Mouse (Mus musculus) forebrain, postnatal 0 days (tissue): Measurements from ENCODE around the gene Prss12. TPM values are rescaled to one million over a fixed set of nuclear protein-coding genes. Genes with fewer than 3 reads are reported as not detected.

Source experiments
- ATAC-seq: fragments of 200-750 bp; cut with Nextera tagmentation; 2 replicates; pipeline ENCODE4 v1.8.0; 2017; ENCODE audit warnings: mild to moderate bottlenecking, moderate library complexity
- DNase-seq: peaks from one replicate; pipeline ENCODE4 v3.0.0-alpha.2; 2015
- H3K27ac ChIP-seq: fragments of 300-500 bp; sonication (generic); 2 replicates; pipeline ENCODE4 v1.5.1; 2014; ENCODE audit warnings: low read depth, mild to moderate bottlenecking, antibody characterized with exemption, low read length, moderate library complexity, mixed read lengths
- H3K27me3 ChIP-seq: fragments of 300-500 bp; sonication (generic); 2 replicates; pipeline ENCODE4 v1.6.1; 2014; ENCODE audit warnings: mild to moderate bottlenecking, low read length, mixed read lengths; ENCODE audit not compliant: insufficient read depth
- H3K36me3 ChIP-seq: fragments of 300-500 bp; sonication (generic); 2 replicates; pipeline ENCODE4 v1.6.1; 2014; ENCODE audit warnings: mild to moderate bottlenecking, moderate library complexity; ENCODE audit not compliant: insufficient read depth
- H3K4me1 ChIP-seq: fragments of 300-500 bp; sonication (generic); 2 replicates; pipeline ENCODE4 v1.6.1; 2014; ENCODE audit warnings: antibody characterized with exemption; ENCODE audit not compliant: insufficient read depth
- H3K4me2 ChIP-seq: fragments of 300-500 bp; sonication (generic); 2 replicates; pipeline ENCODE4 v1.6.1; 2014; ENCODE audit warnings: low read depth, mild to moderate bottlenecking, moderate library complexity
- H3K4me3 ChIP-seq: fragments of 300-500 bp; sonication (generic); 2 replicates; pipeline ENCODE4 v1.5.1; 2014; ENCODE audit warnings: low read depth, low read length, mixed read lengths
- H3K9ac ChIP-seq: fragments of 300-500 bp; sonication (generic); 2 replicates; pipeline ENCODE4 v1.6.1; 2014; ENCODE audit warnings: mild to moderate bottlenecking
- H3K9me3 ChIP-seq: fragments of 300-500 bp; sonication (generic); 2 replicates; pipeline ENCODE4 v1.6.1; 2016; ENCODE audit warnings: low read length
- CTCF ChIP-seq: sonication (generic); IDR thresholded peaks from 2 replicates; pipeline ENCODE4 v1.5.1; 2016; ENCODE audit warnings: antibody characterized with exemption, control low read depth, low read depth
- WGBS: fragments of 180-500 bp; shearing (Covaris S2); extraction: QIAGEN DNeasy Blood & Tissue Kit; methylation state at CpG from one replicate; pipeline ENCODE4 v1.1.7; 2014; 5-methylcytosine and 5-hydroxymethylcytosine counted together
- polyA plus RNA-seq: library from polyadenylated mRNA; unstranded; fragments of >200 nt; fragmentation: Nextera tagmentation; extraction: Ambion mirVana; gene quantifications from 2 replicates; pipeline ENCODE4 v1.2.1, GENCODE M21; 2015
- total RNA-seq: library from RNA; depleted of rRNA; stranded (reverse); fragments of >200 nt; gene quantifications from 2 replicates; pipeline ENCODE4 v1.2.3, GENCODE M21; 2014; rRNA removed

The Prss12 gene
- total RNA-seq (14.5 and 18.9 TPM in 2 replicates), polyA plus RNA-seq (14.9 and 17.7 TPM in 2 replicates)

DNA sequence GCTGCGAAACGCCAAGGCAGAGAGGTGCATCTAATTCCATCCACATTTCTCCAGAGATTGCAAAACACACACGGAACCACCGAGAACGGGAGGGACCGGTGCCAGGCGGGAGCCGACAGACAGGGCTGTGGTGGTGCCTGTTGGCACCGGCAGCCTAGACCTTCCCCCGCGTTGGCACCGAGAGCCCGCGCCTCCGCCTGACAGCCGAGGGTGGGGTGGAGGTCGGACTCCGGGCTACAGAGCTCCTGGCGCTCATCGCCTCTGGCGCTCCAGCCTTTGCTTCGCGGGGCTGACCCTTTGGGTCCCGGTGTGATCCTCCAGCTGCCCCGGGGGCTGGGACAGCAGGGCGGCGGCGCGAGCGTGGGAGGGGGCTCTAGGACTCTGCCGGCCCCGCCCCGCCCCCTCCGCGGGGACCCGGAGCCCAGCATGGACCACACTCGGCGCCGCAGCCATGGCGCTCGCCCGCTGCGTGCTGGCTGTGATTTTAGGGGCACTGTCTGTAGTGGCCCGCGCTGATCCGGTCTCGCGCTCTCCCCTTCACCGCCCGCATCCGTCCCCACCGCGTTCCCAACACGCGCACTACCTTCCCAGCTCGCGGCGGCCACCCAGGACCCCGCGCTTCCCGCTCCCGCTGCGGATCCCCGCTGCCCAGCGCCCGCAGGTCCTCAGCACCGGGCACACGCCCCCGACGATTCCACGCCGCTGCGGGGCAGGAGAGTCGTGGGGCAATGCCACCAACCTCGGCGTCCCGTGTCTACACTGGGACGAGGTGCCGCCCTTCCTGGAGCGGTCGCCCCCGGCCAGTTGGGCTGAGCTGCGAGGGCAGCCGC lies at the start of gene Prss12:
TSS of gene Prss12 (plus strand) at position 206 of the 830 bp plus-strand sequence.
- peak; percentile 81 for ATAC-seq
- no peaks in the 10 kb centered on the region for H3K9me3 ChIP-seq
- H3K27ac ChIP-seq, result no peak within 1 kb of the TSS; the same call in 1 of the 2 replicates
- peaks cover 8% of the 10 kb centered on the region; the same call in 1 of the 2 replicates for H3K4me1 ChIP-seq
- no peaks in the 10 kb centered on the region for H3K36me3 ChIP-seq
- peak within 1 kb of the TSS; percentile 71 for H3K4me3 ChIP-seq
- 0 out of 2 replicates have a peak, but pooled peaks cover 4% of the 10 kb centered on the region for H3K27me3 ChIP-seq
- WGBS, result 2% methylated on average over 78 of the region's 84 CpGs
- DNase-seq, result peak; percentile 56
- no peak for TF ChIP-seq CTCF
- H3K9ac ChIP-seq, result peak within 1 kb of the TSS; percentile 69
- H3K4me2 ChIP-seq, result peak within 1 kb of the TSS; percentile 100

GRCm38 (mm10) chr3:123397562-123398481 lies 48.9 kb upstream of the Prss12 start:
- Histone ChIP-seq H3K27me3 (no peaks in the 10 kb centered on the region), H3K27ac (no peak overlapping the region), H3K36me3 (no peaks in the 10 kb centered on the region), H3K4me3 (no peak overlapping the region), H3K4me1 (no peaks in the 10 kb centered on the region), H3K4me2 (no peak overlapping the region), H3K9me3 (no peaks in the 10 kb centered on the region), H3K9ac (no peak overlapping the region)
- no peak for ATAC-seq
- TF ChIP-seq CTCF, result no peak
- WGBS, result 82% methylated on average over 9 of the region's 9 CpGs
- DNase-seq, result no peak

DNA sequence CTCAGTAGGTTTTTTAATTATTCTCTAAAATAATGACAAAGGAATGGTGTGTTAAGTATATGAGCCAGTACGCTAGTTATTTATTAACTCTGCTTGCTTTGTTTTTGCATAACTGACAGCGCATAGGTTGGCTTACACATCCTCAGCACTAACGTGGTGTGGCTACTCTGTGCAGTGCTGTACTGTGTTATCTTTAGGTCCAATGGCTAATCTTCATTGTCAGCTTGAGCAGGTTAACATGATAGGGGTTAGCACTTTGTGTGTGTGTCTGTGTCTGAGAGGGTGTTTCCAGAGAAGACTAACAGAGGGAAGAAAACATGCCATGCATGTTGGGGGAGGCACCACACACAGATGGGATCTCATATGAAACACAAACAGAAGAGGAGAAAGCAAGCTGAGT lies 41.8 kb upstream of the Prss12 start:
- 81% methylated on average over 3 of the region's 3 CpGs for WGBS
- no peaks in the 10 kb centered on the region for H3K27me3 ChIP-seq
- H3K27ac ChIP-seq, result no peak overlapping the region
- H3K9me3 ChIP-seq, result no peaks in the 10 kb centered on the region
- H3K36me3 ChIP-seq, result no peaks in the 10 kb centered on the region
- H3K9ac ChIP-seq, result no peak overlapping the region
- no peak for TF ChIP-seq CTCF
- no peaks in the 10 kb centered on the region for H3K4me1 ChIP-seq
- no peak overlapping the region for H3K4me2 ChIP-seq
- no peak for DNase-seq
- no peak for ATAC-seq
- no peak overlapping the region for H3K4me3 ChIP-seq

DNA sequence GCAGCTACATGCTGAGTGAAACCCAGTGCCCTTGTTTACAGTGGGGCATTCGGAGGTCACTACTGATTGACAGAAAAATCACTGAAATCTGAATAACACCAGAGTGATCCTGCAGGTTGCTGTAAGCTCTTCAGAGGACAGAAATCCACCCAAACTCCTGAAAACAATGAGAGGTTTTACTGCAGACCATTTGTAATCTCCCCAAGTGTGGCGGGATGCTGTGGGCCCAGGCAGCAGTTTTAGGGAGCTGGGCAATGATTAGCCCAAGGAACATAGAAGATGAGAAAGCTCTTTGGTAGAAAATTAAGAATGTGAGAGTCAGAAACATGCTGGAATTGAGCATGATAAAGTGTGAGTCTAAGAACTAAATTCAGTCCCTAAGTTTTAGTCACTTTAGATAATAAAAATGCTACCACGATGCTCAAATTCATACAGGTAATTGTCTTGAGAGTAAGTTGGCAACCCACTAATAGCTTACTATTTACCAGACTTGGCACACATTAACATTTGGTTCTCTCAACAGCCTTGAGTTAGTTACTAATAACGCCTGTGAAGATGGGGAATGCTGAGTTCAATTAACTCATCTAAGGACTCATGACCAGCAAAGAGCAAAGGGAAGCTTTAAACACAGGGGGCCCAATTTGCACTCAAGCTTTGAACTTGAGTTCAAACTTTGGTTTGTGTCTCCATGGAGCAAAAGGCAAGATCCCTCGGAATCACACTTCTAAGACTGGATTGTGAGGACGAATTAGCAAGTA lies 34.7 kb upstream of the Prss12 start:
- H3K9ac ChIP-seq, result no peak overlapping the region
- no peak for ATAC-seq
- DNase-seq, result no peak
- no peak overlapping the region for H3K27ac ChIP-seq
- no peaks in the 10 kb centered on the region for H3K36me3 ChIP-seq
- H3K4me2 ChIP-seq, result no peak overlapping the region
- no peaks in the 10 kb centered on the region for H3K27me3 ChIP-seq
- H3K4me3 ChIP-seq, result no peak overlapping the region
- 71% methylated on average over 6 of the region's 6 CpGs for WGBS
- H3K4me1 ChIP-seq, result no peaks in the 10 kb centered on the region
- no peak for TF ChIP-seq CTCF
- no peaks in the 10 kb centered on the region for H3K9me3 ChIP-seq

- H3K9ac ChIP-seq, result no peak overlapping the region
- 17% methylated on average over 5 of the region's 5 CpGs for whole genome bisulfite sequencing
- no peaks in the 10 kb centered on the region for H3K27me3 ChIP-seq
- no peaks in the 10 kb centered on the region for H3K9me3 ChIP-seq
- DNase-seq (no peak), ATAC-seq (no peak)
- no peak overlapping the region for H3K27ac ChIP-seq
- no peaks in the 10 kb centered on the region for H3K4me1 ChIP-seq
- H3K4me2 ChIP-seq, result no peak overlapping the region
- no peak; the same call in 1 of the 2 replicates for TF ChIP-seq CTCF
- no peaks in the 10 kb centered on the region for H3K36me3 ChIP-seq
- H3K4me3 ChIP-seq, result no peak overlapping the region
These were observed 33.5 kb upstream of the Prss12 start for GRCm38 (mm10) chr3:123413173-123413572.

DNA sequence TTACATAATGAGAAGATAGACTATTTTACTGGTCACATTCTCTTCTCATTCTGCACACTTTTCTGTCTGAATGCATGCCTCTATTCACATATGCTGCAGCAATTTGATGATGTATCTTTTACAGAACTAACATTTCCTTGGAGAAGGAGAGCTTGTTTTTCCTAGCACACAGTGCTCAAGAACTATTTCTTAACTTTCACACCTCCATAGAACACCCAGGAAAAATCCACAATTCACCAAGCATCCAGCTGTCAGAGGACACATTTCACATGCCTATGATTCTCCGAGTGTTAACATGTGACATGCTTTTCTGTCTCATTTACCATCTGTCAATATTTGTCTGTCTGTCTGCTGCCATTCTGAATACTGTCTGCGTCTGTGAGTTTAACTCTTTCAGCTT lies 21.1 kb upstream of the Prss12 start:
- Histone ChIP-seq H3K4me1 (no peaks in the 10 kb centered on the region), H3K9me3 (no peaks in the 10 kb centered on the region), H3K27ac (no peak overlapping the region), H3K4me2 (no peak overlapping the region), H3K4me3 (no peak overlapping the region), H3K27me3 (no peaks in the 10 kb centered on the region), H3K36me3 (no peaks in the 10 kb centered on the region), H3K9ac (no peak overlapping the region)
- WGBS, result 59% methylated on average over 2 of the region's 2 CpGs
- no peak for TF ChIP-seq CTCF
- DNase-seq, result no peak
- ATAC-seq, result peak; percentile 75
